Mouse (Mus musculus): Measurements from ENCODE around the gene Colec11. TPM values are rescaled to one million over a fixed set of nuclear protein-coding genes. Genes with fewer than 3 reads are reported as not detected.
A peak's percentile ranks its signal among the peaks of the same experiment; 100 is the strongest.

Gene Colec11
- polyA plus RNA-seq, 1 experiment from 2014 or later, result 0.57 TPM

- no peak for ATAC-seq (ENCODE audit: low FRiP score, low TSS enrichment)
- Histone ChIP-seq H3K9ac (ENCODE audit: low read length) (no peak overlapping the region), H3K4me1 (replicated peaks; ENCODE audit: control insufficient read depth, insufficient read depth) (no peaks in the 10 kb centered on the region), H3K4me3 (ENCODE audit: low read depth, low read length) (no peak overlapping the region), H3K9me3 (ENCODE audit: control insufficient read depth, low read length) (no peaks in the 10 kb centered on the region), H3K27me3 (ENCODE audit: control insufficient read depth, insufficient read depth, low read length) (no peaks in the 10 kb centered on the region), H3K36me3 (ENCODE audit: control insufficient read depth, insufficient read depth, low read length) (no peaks in the 10 kb centered on the region), H3K27ac (replicated peaks) (no peak overlapping the region), H3K4me2 (replicated peaks; ENCODE audit: low read depth) (no peak overlapping the region)
- DNase-seq (ENCODE audit: low spot score), result no peak
- TF ChIP-seq EP300 (optimal IDR thresholded peaks at IDR 0.05) (no peak), CTCF (IDR thresholded peaks at IDR 0.05; ENCODE audit: low read depth) (no peak)
- WGBS, result 73% methylated on average over 6 of the region's 6 CpGs
These were observed 35.2 kb downstream of the Colec11 start for GRCm38 (mm10) chr12:28587949-28588348.

DNA sequence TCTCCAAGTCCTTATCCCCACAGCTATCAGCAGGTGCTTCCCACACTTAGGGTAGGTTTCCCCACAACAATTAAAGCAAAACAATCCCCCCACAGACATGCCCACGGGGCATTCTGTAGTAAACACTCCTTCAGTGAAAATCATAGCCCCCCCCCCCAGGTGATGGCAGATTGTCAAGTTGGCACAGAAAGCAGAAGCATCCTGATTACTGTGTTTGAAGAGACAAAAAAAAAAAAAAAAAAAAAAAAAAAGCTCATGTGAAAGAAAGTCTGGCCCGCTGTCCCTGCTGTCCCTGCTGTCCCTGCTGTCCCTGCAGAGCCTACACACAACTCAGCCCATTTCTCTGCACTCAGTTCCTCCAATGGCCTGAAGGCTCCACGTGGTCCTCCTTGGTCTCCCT is 39.1 kb downstream of the Colec11 start:
- H3K9ac ChIP-seq (ENCODE audit: low read length), result no peak overlapping the region
- DNase-seq (ENCODE audit: low spot score), result no peak
- no peak overlapping the region for H3K4me3 ChIP-seq (ENCODE audit: low read depth, low read length)
- TF ChIP-seq EP300 (optimal IDR thresholded peaks at IDR 0.05), result no peak
- TF ChIP-seq CTCF (IDR thresholded peaks at IDR 0.05; ENCODE audit: low read depth), result no peak
- H3K4me2 ChIP-seq (replicated peaks; ENCODE audit: low read depth), result no peak overlapping the region
- H3K27me3 ChIP-seq (ENCODE audit: control insufficient read depth, insufficient read depth, low read length), result no peaks in the 10 kb centered on the region
- 55% methylated on average over 3 of the region's 3 CpGs for WGBS
- no peaks in the 10 kb centered on the region for H3K4me1 ChIP-seq (replicated peaks; ENCODE audit: control insufficient read depth, insufficient read depth)
- no peak overlapping the region for H3K27ac ChIP-seq (replicated peaks)
- no peaks in the 10 kb centered on the region for H3K9me3 ChIP-seq (ENCODE audit: control insufficient read depth, low read length)
- no peak for ATAC-seq (ENCODE audit: low FRiP score, low TSS enrichment)
- no peaks in the 10 kb centered on the region for H3K36me3 ChIP-seq (ENCODE audit: control insufficient read depth, insufficient read depth, low read length)

DNA sequence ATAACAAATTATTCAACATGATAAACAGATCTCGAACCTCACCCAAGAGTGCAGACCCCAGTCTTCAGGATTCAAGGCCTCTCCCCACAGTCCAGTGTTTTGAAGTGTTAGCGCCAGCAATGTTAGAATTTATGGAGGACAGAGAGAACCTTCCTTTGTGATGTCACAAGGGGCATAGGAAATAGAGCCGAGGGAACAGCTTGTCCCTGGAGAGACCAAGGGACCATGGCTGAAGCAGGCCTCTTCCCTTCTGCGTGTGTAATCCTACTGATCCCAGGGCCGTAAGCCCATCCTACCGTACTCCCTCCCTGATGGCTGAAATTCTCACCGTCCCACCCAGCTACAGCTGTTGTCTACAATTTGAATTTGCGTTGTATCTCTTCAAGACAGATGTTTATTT is 40.8 kb downstream of the Colec11 start, which contains the start of gene Allc:
Allc (minus strand) TSS at position 101 of the 400 bp plus-strand sequence.
- Histone ChIP-seq H3K27ac (replicated peaks) (no peak within 1 kb of the TSS), H3K36me3 (ENCODE audit: control insufficient read depth, insufficient read depth, low read length) (no peaks in the 10 kb centered on the region), H3K9ac (ENCODE audit: low read length) (no peak within 1 kb of the TSS), H3K4me1 (replicated peaks; ENCODE audit: control insufficient read depth, insufficient read depth) (no peaks in the 10 kb centered on the region), H3K9me3 (ENCODE audit: control insufficient read depth, low read length) (no peaks in the 10 kb centered on the region), H3K27me3 (ENCODE audit: control insufficient read depth, insufficient read depth, low read length) (no peaks in the 10 kb centered on the region), H3K4me2 (replicated peaks; ENCODE audit: low read depth) (no peak within 1 kb of the TSS), H3K4me3 (ENCODE audit: low read depth, low read length) (no peak within 1 kb of the TSS)
- no peak for DNase-seq (ENCODE audit: low spot score)
- ATAC-seq (ENCODE audit: low FRiP score, low TSS enrichment), result no peak
- TF ChIP-seq CTCF (IDR thresholded peaks at IDR 0.05; ENCODE audit: low read depth), result no peak
- no peak for TF ChIP-seq EP300 (optimal IDR thresholded peaks at IDR 0.05)
- WGBS, result 72% methylated on average over 8 of the region's 8 CpGs

DNA sequence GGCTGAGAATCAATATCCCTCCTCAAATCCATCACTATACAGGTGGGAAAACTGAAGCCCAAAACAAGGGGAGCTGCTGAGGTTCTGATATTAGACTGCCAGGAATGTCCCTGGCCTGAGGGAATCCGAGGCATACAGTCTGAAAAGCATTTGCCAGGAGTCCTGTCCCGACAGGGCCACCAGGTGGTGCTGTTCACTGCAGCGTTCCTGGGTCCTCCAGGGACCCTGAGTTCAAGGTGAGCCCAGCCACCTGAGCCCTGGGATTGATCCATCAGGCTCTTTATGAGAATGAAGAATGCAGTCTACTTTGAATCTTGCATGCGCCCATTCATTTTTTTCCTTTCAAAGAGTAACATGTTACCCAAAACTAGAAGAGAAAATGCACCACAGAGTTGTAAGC is 44.0 kb downstream of the Colec11 start:
- no peaks in the 10 kb centered on the region for H3K27me3 ChIP-seq (ENCODE audit: control insufficient read depth, insufficient read depth, low read length)
- no peak overlapping the region for H3K4me3 ChIP-seq (ENCODE audit: low read depth, low read length)
- ATAC-seq (ENCODE audit: low FRiP score, low TSS enrichment) (no peak), DNase-seq (ENCODE audit: low spot score) (peak; percentile 23)
- H3K9ac ChIP-seq (ENCODE audit: low read length), result no peak overlapping the region
- no peak overlapping the region for H3K4me2 ChIP-seq (replicated peaks; ENCODE audit: low read depth)
- 31% methylated on average over 4 of the region's 4 CpGs for WGBS
- H3K36me3 ChIP-seq (ENCODE audit: control insufficient read depth, insufficient read depth, low read length), result no peaks in the 10 kb centered on the region
- TF ChIP-seq EP300 (optimal IDR thresholded peaks at IDR 0.05) (no peak), CTCF (IDR thresholded peaks at IDR 0.05; ENCODE audit: low read depth) (peak; percentile 67)
- no peak overlapping the region for H3K27ac ChIP-seq (replicated peaks)
- H3K4me1 ChIP-seq (replicated peaks; ENCODE audit: control insufficient read depth, insufficient read depth), result no peaks in the 10 kb centered on the region
- H3K9me3 ChIP-seq (ENCODE audit: control insufficient read depth, low read length), result no peaks in the 10 kb centered on the region

- no peak for ATAC-seq (ENCODE audit: low FRiP score, low TSS enrichment)
- Histone ChIP-seq H3K36me3 (ENCODE audit: control insufficient read depth, insufficient read depth, low read length) (no peaks in the 10 kb centered on the region), H3K27me3 (ENCODE audit: control insufficient read depth, insufficient read depth, low read length) (no peaks in the 10 kb centered on the region), H3K4me3 (ENCODE audit: low read depth, low read length) (no peak overlapping the region), H3K4me2 (replicated peaks; ENCODE audit: low read depth) (no peak overlapping the region), H3K4me1 (replicated peaks; ENCODE audit: control insufficient read depth, insufficient read depth) (no peaks in the 10 kb centered on the region), H3K27ac (replicated peaks) (no peak overlapping the region), H3K9me3 (ENCODE audit: control insufficient read depth, low read length) (no peaks in the 10 kb centered on the region), H3K9ac (ENCODE audit: low read length) (no peak overlapping the region)
- DNase-seq (ENCODE audit: low spot score), result no peak
- 81% methylated on average over 3 of the region's 3 CpGs for WGBS
- TF ChIP-seq EP300 (optimal IDR thresholded peaks at IDR 0.05), result no peak
- TF ChIP-seq CTCF (IDR thresholded peaks at IDR 0.05; ENCODE audit: low read depth), result no peak
These were observed 45.0 kb downstream of the Colec11 start for GRCm38 (mm10) chr12:28578147-28578546.

- TF ChIP-seq CTCF (IDR thresholded peaks at IDR 0.05; ENCODE audit: low read depth), result no peak
- TF ChIP-seq EP300 (optimal IDR thresholded peaks at IDR 0.05), result no peak
- Histone ChIP-seq H3K4me2 (replicated peaks; ENCODE audit: low read depth) (no peak overlapping the region), H3K36me3 (ENCODE audit: control insufficient read depth, insufficient read depth, low read length) (no peaks in the 10 kb centered on the region), H3K4me1 (replicated peaks; ENCODE audit: control insufficient read depth, insufficient read depth) (no peaks in the 10 kb centered on the region), H3K9ac (ENCODE audit: low read length) (no peak overlapping the region), H3K27ac (replicated peaks) (no peak overlapping the region), H3K9me3 (ENCODE audit: control insufficient read depth, low read length) (no peaks in the 10 kb centered on the region), H3K27me3 (ENCODE audit: control insufficient read depth, insufficient read depth, low read length) (no peaks in the 10 kb centered on the region), H3K4me3 (ENCODE audit: low read depth, low read length) (no peak overlapping the region)
- ATAC-seq (ENCODE audit: low FRiP score, low TSS enrichment), result no peak
- 68% methylated on average over 6 of the region's 6 CpGs for WGBS
- DNase-seq (ENCODE audit: low spot score), result no peak
These were observed 47.7 kb downstream of the Colec11 start for GRCm38 (mm10) chr12:28575366-28576070.
